Mouse (Mus musculus): ENCODE measurements around the gene Ddias. TPM values are rescaled to one million over a fixed set of nuclear protein-coding genes. Genes with fewer than 3 reads are reported as not detected.

Ddias gene
- polyA plus RNA-seq, 1 experiment from 2014 or later: 12.1 TPM

DNA sequence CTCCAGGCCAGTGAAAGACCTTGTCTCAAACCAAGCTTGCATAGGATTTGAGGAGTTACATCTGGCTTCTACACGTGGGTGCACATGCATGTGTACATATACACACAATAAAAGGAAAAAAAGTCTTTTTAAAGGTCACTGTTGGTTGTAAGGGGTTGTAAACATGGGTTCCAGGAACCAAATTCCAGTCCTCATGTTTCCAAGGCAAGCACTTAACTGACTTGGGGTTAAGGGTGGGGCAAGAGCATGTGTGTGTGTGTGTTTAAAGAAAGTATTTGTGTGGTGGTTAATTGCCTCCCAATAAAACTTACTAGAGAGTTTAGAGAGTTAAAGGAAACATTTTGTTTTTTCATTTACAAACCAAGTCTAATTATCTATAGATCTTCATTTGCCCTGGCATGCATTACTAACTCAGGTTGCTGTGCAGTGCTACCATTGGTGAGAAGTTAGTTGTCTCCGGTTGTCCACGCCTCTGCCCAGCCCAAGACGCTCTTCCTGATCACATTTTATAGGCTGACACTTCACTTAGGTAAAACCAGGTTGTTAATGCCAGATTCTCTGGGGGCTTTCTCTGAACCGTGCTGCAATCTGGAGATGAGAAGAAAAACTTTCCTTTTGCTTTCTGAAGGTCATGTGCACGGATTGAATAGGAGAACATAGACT, 11.1 kb upstream of the Ddias start:
- no peaks in the 10 kb centered on the region for H3K9me3 ChIP-seq
- no peak overlapping the region for H3K9ac ChIP-seq
- no peak overlapping the region for H3K4me2 ChIP-seq (replicated peaks)
- H3K36me3 ChIP-seq: no peaks in the 10 kb centered on the region
- no peaks in the 10 kb centered on the region for H3K27me3 ChIP-seq (replicated peaks)
- ATAC-seq: peak; percentile 61
- H3K27ac ChIP-seq: no peak overlapping the region
- H3K4me1 ChIP-seq (replicated peaks): no peaks in the 10 kb centered on the region
- 71% methylated on average over 6 of the region's 6 CpGs for WGBS
- no peak overlapping the region for H3K4me3 ChIP-seq (replicated peaks)

DNA sequence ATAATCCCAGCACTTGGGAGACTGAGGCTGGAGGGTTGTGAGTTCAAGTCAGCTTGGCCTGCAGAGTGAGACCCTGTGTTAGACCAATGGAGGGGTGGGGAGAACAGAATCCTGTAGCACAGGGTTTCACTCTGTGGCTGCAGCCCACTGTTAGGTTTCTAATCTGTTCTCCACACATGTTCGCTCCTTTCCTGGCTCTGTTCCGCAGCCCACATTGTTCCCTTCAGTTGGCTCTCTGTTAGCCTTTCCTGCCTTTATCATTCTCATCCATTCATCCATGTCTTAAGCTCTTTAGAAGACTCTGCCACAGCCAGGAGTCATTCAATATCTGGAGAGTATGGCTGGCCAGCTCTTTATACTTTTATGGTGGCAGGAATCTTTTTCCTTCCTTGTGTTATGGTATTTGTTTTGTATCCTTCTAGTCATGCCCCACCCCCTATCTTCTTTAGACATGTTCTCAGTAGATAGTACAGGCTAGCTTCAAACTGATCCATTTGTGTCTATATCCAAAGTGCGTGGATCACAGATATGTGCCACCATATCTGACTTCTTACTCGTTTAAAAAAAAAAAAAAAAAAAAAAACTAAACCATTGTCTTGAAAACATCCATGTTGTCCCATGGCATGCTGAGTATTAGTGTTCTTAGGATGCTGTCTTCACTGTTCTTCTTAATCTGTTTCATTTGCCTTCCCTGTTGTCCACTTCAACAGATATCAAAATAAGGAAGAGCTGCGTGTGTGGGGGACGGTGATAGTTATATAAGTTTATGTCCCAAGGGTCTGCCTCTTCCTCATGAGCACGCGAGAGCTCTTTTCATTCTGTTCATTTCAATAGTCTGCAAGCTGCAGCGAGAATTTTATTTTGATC, 10.0 kb upstream of the Ddias start:
- WGBS: 92% methylated on average over 9 of the region's 9 CpGs
- H3K27ac ChIP-seq: no peak overlapping the region

DNA sequence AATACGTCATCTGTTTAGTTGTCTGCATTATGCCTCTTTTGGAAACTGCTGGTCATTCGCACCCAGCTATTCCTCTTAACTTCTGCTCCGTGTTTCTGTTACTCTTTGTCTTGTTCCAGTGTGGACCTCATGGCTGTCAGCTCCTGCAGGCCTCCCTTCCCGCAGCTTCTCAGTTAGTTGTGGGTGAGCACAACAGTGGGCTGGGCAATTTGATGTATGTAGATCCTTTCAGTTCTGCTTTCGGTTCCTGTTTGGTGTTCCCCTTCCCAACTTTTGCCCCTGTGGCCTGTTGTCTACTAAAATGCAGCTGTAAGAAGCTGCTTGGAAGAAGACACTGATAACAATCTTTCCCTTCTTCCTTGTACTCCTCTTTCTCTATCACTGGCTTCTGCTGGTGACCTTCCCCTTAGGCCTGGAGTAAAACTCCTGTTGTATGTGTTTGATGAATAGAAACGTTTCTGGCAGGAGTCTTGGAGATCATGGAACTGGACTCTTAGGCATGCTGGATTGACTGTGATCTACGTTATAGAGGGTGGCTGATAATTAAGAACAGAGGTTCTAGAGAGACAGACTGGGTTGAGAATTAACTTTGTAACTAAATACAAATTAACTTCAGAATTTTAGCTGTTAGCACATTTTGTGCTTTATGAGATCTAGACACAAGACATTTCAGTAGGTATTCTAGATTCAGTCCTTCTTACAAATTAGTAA, 4.7 kb upstream of the Ddias start:
- WGBS: 80% methylated on average over 7 of the region's 7 CpGs
- no peak overlapping the region for H3K4me3 ChIP-seq (replicated peaks)
- H3K27me3 ChIP-seq (replicated peaks): no peaks in the 10 kb centered on the region
- H3K27ac ChIP-seq: no peak overlapping the region
- H3K36me3 ChIP-seq: no peaks in the 10 kb centered on the region
- H3K9me3 ChIP-seq: no peaks in the 10 kb centered on the region
- no peak overlapping the region for H3K4me2 ChIP-seq (replicated peaks)
- H3K9ac ChIP-seq: no peak overlapping the region
- no peaks in the 10 kb centered on the region; the same call in 1 of the 2 replicates for H3K4me1 ChIP-seq (replicated peaks)
- no peak for ATAC-seq

More for the DNA sequence above, 10.0 kb upstream of the Ddias start:
- Histone ChIP-seq H3K27me3 (replicated peaks) (no peaks in the 10 kb centered on the region), H3K4me2 (replicated peaks) (no peak overlapping the region), H3K9me3 (no peaks in the 10 kb centered on the region), H3K4me3 (replicated peaks) (no peak overlapping the region), H3K9ac (no peak overlapping the region), H3K4me1 (replicated peaks) (no peaks in the 10 kb centered on the region), H3K36me3 (no peaks in the 10 kb centered on the region)
- no peak for ATAC-seq

DNA sequence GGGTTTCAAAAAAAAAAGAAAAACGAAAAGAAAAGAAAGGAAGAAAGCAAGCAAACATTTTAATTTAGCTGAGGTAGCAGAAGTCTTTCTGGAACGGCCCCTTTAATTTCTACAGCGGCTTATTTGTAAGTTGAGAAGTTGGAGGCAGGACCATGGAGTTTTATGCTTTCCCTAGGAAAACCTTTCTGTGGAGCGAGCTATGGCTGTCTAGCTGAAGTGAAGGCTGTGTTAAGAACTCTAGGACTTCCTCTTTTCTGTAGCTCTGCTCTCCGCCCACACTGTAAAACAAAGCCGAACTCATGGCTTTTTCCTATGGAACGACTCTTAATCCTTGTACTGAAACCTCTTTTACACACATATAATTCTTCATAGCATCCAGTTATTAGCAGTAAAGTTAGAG, 2.5 kb upstream of the Ddias start:
- Histone ChIP-seq H3K4me2 (replicated peaks) (peak overlapping the region; percentile 83), H3K9ac (0 out of 2 replicates have a peak overlapping the region, but pooled peaks have one; percentile 13), H3K27me3 (replicated peaks) (no peaks in the 10 kb centered on the region), H3K36me3 (no peaks in the 10 kb centered on the region), H3K27ac (0 out of 2 replicates have a peak overlapping the region, but pooled peaks have one; percentile 22), H3K4me1 (replicated peaks) (no peaks in the 10 kb centered on the region; the same call in 1 of the 2 replicates), H3K9me3 (no peaks in the 10 kb centered on the region), H3K4me3 (replicated peaks) (peak overlapping the region; percentile 21)
- WGBS: 29% methylated on average over 7 of the region's 7 CpGs
- no peak for ATAC-seq

DNA sequence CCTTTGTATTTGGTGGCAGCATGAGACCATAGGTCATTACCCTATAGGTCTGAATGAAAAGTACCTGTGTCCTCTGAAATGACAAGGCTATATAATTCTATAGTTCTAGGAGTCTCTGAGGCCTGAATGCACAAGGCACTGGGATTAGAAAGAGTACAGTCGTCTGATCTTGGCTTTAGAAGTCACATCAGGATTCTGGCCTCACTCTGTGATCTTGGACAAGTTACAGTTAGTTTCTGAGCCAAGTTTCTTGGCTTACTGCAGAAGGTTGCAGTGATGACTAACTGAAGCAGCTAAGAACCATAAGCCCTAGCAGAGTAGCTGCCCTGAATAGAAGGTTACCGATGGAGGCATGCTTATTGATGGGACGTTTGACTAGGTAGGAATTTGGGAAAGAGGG, 2.0 kb upstream of the Ddias start:
- peak overlapping the region; percentile 83 for H3K4me2 ChIP-seq (replicated peaks)
- H3K4me3 ChIP-seq (replicated peaks): no peak overlapping the region
- no peak overlapping the region for H3K27ac ChIP-seq
- 42% methylated on average over 3 of the region's 3 CpGs for WGBS
- no peaks in the 10 kb centered on the region for H3K9me3 ChIP-seq
- H3K27me3 ChIP-seq (replicated peaks): no peaks in the 10 kb centered on the region
- no peak overlapping the region for H3K9ac ChIP-seq
- no peak for ATAC-seq
- no peaks in the 10 kb centered on the region for H3K36me3 ChIP-seq
- H3K4me1 ChIP-seq (replicated peaks): no peaks in the 10 kb centered on the region; the same call in 1 of the 2 replicates

DNA sequence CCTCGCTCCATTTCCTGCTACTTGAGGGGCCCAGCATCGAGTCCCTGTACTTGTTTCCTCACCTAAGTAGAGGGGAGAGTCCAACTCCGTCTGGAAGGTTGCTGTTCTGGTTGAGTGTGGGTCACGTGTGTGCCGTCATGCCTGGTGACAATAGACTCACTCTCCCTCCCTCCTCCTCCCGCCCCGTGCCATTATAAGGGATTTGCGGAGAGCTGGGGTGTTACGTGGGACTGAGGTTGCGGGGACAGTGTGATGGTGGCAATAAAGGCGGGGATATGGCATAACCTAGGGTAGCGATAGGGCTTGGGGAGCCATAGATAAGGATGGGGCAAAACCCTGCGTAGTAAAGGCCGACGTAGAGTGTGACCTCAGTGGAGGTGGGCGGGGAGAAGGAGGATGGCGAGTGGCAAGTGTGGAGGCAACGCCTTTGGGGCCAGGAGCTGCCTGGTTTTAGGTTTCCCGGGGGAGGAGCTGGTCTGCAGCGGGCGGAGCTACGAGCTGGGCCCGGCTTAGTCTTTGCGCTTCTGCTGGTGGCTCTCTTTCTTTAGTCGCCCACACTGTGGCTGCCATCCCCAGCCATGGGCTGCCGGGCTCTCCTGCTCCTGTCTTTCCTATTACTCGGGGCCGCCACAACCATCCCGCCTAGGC, 838 bp upstream of the Ddias start:
- peak overlapping the region; percentile 64 for H3K4me3 ChIP-seq (replicated peaks)
- no peaks in the 10 kb centered on the region for H3K9me3 ChIP-seq
- under 1% methylated on average over 29 of the region's 29 CpGs for WGBS
- no peaks in the 10 kb centered on the region for H3K27me3 ChIP-seq (replicated peaks)
- peak; percentile 90 for ATAC-seq
- no peaks in the 10 kb centered on the region; the same call in 1 of the 2 replicates for H3K4me1 ChIP-seq (replicated peaks)
- H3K27ac ChIP-seq: peak overlapping the region; percentile 98
- peak overlapping the region; percentile 68 for H3K9ac ChIP-seq
- H3K4me2 ChIP-seq (replicated peaks): peak overlapping the region; percentile 83
- no peaks in the 10 kb centered on the region for H3K36me3 ChIP-seq

DNA sequence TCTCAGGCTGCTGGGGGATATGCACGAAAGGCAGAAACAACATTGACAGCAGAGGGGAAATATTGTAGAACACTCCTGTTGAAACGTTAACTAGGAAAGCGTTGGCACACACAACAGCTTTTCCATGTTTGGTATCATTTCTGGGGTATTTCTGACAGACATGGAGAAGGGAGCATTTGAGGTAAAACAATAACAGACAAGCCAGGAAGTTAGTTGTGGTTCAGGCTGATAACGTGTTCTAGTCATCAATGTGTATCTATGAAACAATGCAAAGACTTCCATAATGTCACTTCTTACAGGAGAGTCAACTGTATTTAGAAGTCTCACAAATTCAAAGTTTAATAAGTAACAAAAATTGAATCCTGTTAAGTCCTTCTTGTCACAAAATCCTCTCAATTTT, 2.5 kb downstream of the Ddias start:
- WGBS: 86% methylated on average over 4 of the region's 4 CpGs
- H3K9me3 ChIP-seq: no peaks in the 10 kb centered on the region
- no peaks in the 10 kb centered on the region; the same call in 1 of the 2 replicates for H3K4me1 ChIP-seq (replicated peaks)
- no peak overlapping the region for H3K27ac ChIP-seq
- H3K9ac ChIP-seq: no peak overlapping the region
- H3K4me3 ChIP-seq (replicated peaks): no peak overlapping the region
- no peaks in the 10 kb centered on the region for H3K27me3 ChIP-seq (replicated peaks)
- ATAC-seq: no peak
- no peak overlapping the region for H3K4me2 ChIP-seq (replicated peaks)
- H3K36me3 ChIP-seq: no peaks in the 10 kb centered on the region

DNA sequence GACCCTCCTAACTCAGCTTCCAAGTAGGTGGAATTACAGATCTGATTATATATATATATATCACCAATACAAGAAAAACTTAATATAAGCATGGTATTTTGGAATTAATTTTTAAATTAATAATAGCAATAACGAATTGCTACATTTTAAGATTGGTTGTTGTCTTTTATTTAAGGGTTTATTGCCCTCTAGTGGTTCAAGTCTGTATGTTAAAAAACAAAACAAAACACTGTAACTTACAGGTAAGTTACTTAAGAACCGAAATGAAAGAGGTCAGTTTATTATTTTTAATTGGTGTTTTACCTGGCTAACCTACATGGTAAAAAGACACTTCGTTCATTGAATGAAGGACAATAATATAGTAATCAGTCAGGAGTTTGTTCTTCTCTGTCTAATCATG, 3.9 kb downstream of the Ddias start:
- Histone ChIP-seq H3K27ac (no peak overlapping the region), H3K36me3 (no peaks in the 10 kb centered on the region), H3K4me2 (replicated peaks) (no peak overlapping the region), H3K4me3 (replicated peaks) (no peak overlapping the region), H3K9ac (no peak overlapping the region), H3K27me3 (replicated peaks) (no peaks in the 10 kb centered on the region), H3K9me3 (no peaks in the 10 kb centered on the region), H3K4me1 (replicated peaks) (no peaks in the 10 kb centered on the region)
- ATAC-seq: no peak
- 68% methylated on average over 3 of the region's 3 CpGs for WGBS

DNA sequence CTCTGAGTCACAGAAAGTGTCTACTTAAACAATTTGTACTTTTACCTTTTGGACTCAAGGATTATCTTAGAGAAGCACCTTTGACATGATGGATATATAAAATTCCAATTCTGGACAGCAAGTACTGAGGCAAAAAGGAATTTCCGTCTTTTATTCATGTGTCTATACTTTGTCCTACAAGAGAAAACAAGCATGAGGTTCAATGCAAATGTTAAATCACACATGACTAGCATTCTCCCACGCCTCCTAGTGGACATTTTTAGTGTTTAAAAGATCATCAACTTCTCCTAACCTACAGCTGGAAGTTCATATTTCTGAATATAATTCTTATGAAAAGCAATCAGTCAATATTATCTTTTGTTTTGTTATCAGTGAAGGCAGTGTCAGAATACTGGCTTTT, 7.5 kb downstream of the Ddias start:
- no peak overlapping the region for H3K9ac ChIP-seq
- WGBS: 25% methylated on average over 2 of the region's 2 CpGs
- H3K4me1 ChIP-seq (replicated peaks): no peaks in the 10 kb centered on the region
- H3K4me2 ChIP-seq (replicated peaks): no peak overlapping the region
- no peak overlapping the region for H3K27ac ChIP-seq
- H3K36me3 ChIP-seq: no peaks in the 10 kb centered on the region
- H3K27me3 ChIP-seq (replicated peaks): no peaks in the 10 kb centered on the region
- no peak overlapping the region for H3K4me3 ChIP-seq (replicated peaks)
- no peak for ATAC-seq
- no peaks in the 10 kb centered on the region for H3K9me3 ChIP-seq

DNA sequence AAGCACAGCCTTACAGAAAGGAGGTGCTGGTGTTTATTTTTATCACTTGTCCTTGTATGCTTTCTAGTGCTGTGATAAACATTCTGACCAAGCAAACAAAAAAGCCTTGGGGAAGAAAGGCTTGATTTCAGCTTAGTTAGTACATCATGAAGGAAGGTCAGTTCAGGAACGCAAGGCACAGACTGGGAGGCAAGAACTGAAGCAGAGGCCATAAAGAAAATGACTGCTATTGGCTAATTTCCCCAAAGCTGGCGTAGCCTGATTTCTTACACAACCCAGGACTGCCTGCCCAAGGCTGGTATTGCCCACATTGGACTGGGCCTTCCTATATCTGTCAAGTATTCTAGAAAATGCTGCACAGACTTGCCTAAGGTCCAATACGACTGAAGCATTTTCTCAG, 25.8 kb downstream of the Ddias start:
- Histone ChIP-seq H3K4me3 (replicated peaks) (no peak overlapping the region), H3K4me2 (replicated peaks) (no peak overlapping the region), H3K9ac (no peak overlapping the region), H3K27me3 (replicated peaks) (no peaks in the 10 kb centered on the region), H3K27ac (no peak overlapping the region), H3K4me1 (replicated peaks) (no peaks in the 10 kb centered on the region), H3K9me3 (no peaks in the 10 kb centered on the region), H3K36me3 (no peaks in the 10 kb centered on the region)
- 83% methylated on average over 3 of the region's 3 CpGs for WGBS
- no peak for ATAC-seq

DNA sequence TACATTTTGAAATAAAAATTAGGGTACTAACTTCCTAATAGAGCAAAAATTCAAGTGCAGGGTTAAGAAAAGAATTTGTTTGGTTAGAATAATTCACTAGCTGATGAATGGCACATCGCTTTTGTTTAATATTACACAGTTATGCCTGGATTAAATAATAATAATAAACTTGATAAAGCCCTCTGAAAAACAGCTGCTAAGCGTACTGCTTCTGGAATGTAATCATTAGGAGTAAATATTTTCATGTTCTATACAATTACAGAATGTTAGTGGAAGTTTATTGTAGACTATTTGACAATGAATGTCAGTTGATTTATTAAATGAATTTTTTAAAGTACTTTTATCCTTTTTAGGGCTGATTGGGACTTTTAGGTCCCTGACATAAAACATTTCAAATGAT, 31.8 kb downstream of the Ddias start:
- H3K36me3 ChIP-seq: no peaks in the 10 kb centered on the region
- 54% methylated on average over 2 of the region's 2 CpGs for WGBS
- no peak overlapping the region for H3K4me2 ChIP-seq (replicated peaks)
- no peak overlapping the region for H3K9ac ChIP-seq
- ATAC-seq: peak; percentile 68
- no peaks in the 10 kb centered on the region for H3K27me3 ChIP-seq (replicated peaks)
- no peak overlapping the region for H3K4me3 ChIP-seq (replicated peaks)
- H3K4me1 ChIP-seq (replicated peaks): no peaks in the 10 kb centered on the region
- H3K27ac ChIP-seq: no peak overlapping the region
- H3K9me3 ChIP-seq: no peaks in the 10 kb centered on the region

DNA sequence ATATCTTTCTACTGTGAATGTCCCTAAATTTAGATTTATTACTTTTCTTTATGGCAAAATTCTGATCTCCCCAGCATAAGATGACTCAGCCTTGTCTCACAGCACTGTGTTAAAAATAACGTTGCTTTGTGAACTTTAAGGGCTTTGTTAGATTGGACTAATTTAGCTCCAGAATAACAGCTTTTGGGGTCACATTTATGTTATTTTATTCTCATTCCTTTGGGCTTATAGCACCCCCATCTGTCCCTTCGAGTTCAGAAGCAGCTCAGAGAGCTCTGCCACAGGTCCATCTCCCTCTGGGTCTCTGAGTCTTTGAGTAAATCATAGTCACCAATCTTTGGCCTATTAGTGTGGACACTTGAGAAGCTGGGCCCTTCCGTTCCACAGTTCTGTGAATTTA, 36.1 kb downstream of the Ddias start:
- no peak for ATAC-seq
- H3K27ac ChIP-seq: no peak overlapping the region
- no peak overlapping the region for H3K9ac ChIP-seq
- H3K4me3 ChIP-seq (replicated peaks): no peak overlapping the region
- no peaks in the 10 kb centered on the region for H3K27me3 ChIP-seq (replicated peaks)
- H3K4me2 ChIP-seq (replicated peaks): no peak overlapping the region
- H3K36me3 ChIP-seq: 0 out of 2 replicates have a peak, but pooled peaks cover 3% of the 10 kb centered on the region
- no peaks in the 10 kb centered on the region for H3K4me1 ChIP-seq (replicated peaks)
- 57% methylated on average over 3 of the region's 3 CpGs for WGBS
- no peaks in the 10 kb centered on the region for H3K9me3 ChIP-seq
